Mouse (Mus musculus) heart, postnatal 0 days (tissue): ENCODE results near the gene Mtus2.

ENCODE experiments used
- CTCF ChIP-seq: IDR thresholded peaks from 2 replicates; pipeline ENCODE4 v1.5.1; 2016; ENCODE audit warnings: antibody characterized with exemption, control low read depth, low read depth
- EP300 ChIP-seq: IDR thresholded peaks from 2 replicates; pipeline ENCODE4 v1.6.1; 2016; ENCODE audit warnings: antibody characterized with exemption, low read depth

DNA sequence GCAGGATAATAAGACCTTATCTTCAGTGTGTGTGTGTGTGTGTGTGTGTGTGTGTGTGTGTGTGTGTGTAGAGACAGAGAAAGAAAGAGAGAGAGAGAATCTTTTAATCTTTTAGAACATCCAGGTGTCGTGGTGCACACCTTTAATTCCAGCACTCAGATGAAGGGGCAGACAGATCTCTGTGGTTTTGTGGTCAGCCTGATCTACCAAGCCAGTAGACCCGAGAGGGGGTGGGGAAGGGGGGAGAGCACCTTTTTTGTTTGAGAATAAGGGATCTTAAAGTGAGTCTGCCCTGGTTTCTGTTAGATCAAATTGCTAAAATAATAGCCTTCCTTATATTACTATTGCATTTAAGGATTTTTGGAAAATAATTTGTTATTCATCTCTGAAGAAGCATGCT is 309.7 kb downstream of the Mtus2 start:
- TF ChIP-seq CTCF (no peak), EP300 (no peak)
